Mouse (Mus musculus) adrenal gland (tissue): ENCODE results near the gene Sccpdh.

Experiments
- intact Hi-C: fragments of 180-260 bp; cut with DNase I; formaldehyde crosslinking; loops from one replicate; pipeline ENCODE4 v1.15.1; 2025
- long read RNA-seq, 2 experiments: library from polyadenylated mRNA; unstranded; transcript quantifications; one replicate each; pipeline ENCODE4 v2.0.0; 2020; ENCODE audit warnings: borderline replicate concordance in 1 of 2; ENCODE audit not compliant: insufficient replicate concordance in 1 of 2

Gene Sccpdh
- long read RNA-seq, experiment 1, transcript Sccpdh-201 (12 exons, 1,948 nt), result major isoform, 72 of 80 reads
- long read RNA-seq, experiment 1, partial matches to known transcripts, result 4 of 80 reads
- long read RNA-seq, experiment 1, other reads (novel, unspliced or antisense), result 4 of 80 reads
- long read RNA-seq, experiment 2, transcript Sccpdh-201 (12 exons, 1,948 nt), result major isoform, 40 of 50 reads
- long read RNA-seq, experiment 2, partial matches to known transcripts, result 7 of 50 reads
- long read RNA-seq, experiment 2, other reads (novel, unspliced or antisense), result 3 of 50 reads

DNA sequence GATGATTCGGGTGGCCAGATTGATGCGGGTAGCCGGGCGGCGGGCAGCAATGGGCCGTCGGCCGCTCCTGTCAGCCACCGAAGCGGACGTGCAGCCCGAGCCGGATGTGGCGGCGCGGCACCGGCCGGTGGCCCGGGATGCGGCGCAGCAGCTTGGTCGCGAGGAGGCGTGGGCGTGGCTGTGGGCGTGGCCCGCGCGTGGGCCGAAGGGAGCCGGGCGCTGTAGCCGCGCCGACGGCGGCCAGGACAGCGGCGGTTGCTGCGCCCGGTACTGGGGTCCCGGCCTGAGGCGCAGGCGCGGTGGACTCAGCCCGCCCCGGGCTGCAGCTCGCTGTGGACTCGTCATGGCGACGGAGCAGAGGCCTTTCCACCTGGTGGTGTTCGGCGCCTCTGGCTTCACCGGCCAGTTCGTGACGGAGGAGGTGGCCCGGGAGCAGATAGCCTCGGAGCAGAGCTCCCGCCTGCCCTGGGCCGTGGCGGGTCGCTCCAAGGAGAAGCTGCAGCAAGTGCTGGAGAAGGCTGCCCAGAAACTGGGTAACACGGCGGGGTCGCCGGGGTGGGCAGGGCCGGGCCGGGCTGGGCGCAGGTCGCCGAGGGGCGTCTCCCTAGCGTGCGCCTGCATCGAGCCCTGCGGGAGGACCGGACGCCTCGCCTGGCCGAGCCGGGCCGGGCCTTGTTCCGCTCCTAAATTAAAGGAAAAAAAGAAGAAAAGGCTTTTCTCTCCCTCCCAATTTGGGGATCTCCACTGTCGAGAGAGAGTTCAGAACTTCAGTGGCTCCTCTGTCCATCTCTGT, at the start of gene Sccpdh:
Gene Sccpdh (plus strand): TSS at position 198 of the 793 bp plus-strand sequence.
- intact Hi-C loops, result no loop called here

DNA sequence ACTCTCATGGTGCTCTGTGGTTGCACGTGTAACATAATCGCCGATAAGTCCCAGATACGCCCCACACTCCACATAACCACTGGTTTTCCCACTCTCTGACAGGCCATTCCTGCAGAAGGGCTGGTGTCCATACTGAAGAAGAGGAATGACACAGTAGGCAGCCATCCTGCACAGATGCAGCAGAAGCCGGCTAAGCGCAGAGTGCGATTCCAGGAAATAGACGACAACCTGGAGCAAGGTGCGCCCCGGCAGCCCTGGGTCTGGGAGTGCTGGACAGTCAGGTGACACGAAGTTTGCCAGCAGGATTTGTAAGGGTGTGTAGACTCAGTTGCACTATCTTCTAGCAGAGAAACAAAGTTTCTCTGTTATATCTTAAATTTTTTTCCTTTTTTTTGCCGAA, 45.3 kb upstream of the Sccpdh start:
- intact Hi-C loops, result loop anchor here (5.0 kb wide), 1 partner anchor 115 kb away; no protein-coding TSS in a partner anchor

DNA sequence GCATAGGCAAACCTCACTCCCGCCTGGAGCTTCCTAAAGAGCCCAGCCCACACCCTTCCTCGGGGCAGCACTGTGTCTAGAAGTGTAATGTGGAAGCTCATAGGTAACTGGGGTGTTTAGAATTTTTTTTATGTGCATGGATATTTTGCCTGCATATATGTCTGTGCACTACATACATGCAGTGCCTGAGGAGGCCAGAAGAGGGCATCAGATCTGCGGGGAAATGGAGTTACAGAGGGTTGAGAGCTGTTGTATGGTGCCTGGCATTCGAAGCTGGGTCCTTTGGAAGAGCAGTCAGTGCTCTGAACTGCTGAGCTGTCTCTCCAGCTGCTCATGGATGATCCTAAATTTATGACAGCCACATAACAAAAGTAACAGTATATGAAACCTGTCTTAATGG, 44.4 kb upstream of the Sccpdh start:
- intact Hi-C loops, result loop anchor here (5.0 kb wide), 1 partner anchor 116 kb away; no protein-coding TSS in a partner anchor

DNA sequence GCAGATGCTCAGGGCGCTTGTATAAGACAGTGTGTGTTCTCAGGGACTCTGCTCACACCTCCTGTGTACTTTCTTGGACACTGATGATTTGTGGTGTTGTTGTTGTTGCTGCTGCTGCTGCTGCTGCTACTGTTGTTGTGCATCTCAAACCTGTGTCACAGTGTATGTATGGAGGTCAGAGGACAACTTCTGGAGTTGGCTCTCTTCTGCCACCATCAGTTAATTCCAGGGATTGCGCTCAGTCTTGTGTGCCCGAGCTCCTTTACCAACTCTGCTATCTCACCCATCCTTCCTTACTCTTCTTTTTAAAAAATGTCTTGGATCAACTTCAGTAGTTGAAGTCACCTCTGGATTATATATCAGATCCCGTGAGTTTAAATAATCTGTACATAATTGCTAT, 43.7 kb upstream of the Sccpdh start:
- intact Hi-C loops, result loop anchor here (5.0 kb wide), 1 partner anchor 117 kb away; no protein-coding TSS in a partner anchor

DNA sequence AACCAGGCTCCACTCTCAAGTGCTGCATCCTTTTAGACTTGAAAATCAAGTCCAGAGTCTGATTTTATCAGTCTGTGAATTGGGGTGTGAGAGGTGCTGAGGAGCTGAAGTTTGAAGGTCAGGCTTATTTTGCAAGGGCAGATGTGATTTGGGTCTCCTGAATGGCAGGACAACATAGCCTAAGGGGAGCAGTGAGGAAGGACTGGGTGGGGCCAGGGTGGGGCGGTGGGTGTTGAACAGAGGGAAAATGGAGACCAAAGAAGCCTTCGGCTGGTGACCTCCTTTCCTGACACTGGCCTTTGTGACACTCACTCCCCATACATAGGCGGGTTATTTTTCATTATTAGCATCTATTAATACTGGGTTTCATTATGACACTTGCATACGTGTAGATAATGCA, 40.2 kb upstream of the Sccpdh start:
- intact Hi-C loops, result no loop called here

DNA sequence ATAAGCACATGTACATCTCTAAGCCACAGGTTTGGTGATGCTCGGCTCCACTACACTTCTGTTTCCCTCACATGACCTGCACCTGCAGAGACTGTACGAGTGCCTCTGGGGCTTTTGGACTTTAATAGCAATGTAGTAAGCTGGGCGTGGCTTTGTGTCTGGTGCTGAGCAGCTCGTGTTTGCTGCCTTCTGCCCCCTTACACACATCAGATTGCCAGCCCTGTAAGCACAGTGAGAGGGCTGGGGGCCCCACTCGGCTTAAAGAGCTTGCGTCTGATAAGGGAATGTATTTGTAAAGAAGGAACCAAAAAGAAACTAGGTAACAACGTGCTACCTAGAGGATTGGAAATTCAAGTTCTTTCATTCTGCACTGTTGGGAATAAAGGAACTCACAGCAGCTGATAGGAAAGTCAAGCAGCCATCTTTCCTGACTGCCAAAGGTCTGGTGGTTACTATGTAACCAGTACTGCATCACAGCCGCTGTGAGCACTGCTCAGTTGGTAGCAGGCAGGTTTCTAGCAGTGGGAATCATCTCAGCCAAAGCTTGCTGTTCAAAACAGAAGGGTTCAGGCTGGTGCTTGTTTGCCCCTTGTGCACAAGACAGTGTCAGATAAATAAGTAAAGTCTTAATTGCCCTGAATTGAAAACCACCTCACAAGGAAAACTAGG, 39.4 kb upstream of the Sccpdh start:
- intact Hi-C loops, result no loop called here

DNA sequence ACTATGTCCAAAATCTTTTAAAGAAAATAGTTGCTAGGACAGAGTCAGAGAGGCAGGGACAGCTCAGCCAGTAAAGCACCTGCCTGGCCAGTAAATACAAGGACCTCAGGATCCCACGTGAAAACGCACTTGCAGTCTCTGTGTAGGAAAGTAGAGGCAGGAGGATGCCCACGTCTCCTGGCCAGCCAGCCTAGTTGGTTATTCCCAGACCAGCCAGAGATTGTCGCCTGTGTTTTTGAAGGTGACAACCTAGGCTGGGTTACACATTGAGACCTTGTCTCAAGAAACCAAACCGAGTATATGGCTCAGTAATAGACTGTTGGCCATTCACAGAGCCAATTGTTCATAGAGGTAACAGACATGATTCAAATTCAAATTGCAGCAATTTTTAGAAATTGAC, 38.7 kb upstream of the Sccpdh start:
- intact Hi-C loops, result no loop called here

DNA sequence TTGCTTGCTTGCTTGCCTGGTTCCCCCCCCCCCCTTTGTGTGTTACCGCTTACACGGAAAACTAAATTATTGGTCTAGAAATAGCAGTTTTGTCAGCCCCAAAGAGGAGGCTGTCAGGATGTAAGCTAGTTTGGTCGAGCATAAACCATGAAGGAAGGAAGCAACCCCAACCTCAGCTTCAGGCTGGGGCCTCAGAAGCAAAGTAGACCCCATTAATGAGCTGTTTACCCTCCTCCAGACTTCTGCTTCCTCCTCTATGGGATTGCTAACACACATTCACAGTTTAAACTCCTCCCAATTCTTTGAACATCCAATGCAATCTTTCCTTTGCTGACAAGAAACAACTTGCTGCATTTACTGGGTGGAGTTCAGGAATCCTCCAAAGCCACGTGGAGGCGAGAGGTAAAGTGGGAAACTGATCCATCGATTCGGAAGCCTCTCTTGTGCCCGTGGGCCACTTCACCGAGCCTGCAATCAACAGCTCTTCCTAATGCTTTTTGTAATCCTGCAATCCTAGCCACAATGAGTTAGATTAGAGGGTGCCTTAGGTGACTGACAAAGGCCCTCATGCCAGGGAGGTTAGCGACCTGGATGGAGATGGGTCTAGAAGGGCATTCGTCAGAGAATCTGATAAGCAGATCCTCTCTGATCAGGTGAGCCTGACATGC, 35.1 kb upstream of the Sccpdh start:
- intact Hi-C loops, result no loop called here

DNA sequence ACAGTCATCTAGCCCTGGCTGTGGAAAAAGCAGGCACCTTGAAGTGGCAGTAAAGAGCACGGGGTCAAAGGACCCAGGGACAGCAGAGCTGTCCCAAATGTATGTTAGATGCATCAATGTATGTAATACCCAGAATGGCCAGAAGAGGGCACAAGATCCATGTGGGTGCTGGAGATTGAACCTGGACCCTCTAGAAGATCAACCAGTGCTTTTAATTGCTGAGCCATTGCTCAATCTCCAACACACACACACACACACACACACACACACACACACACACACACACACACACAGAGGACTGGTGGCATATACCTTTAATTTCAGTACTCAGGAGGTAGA, 34.6 kb upstream of the Sccpdh start:
- intact Hi-C loops, result no loop called here

DNA sequence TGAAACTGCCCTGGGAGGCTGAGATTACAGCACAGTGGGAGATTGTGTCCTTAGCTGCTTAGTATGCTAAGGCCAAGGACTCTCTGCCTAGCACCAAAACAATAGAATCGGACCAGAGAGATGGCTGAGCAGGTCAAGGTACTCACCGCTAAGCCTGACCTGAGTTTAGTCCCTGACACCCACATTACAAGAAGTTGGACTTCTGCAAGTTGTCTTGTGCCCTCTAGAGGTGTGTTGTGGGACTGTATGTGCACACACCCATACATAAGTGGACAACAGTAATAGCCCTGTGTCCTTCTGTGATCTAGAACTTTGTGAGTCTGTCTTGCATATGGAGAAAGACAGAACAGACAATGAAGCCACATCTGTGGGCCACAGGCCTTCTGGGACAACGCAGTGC, 33.9 kb upstream of the Sccpdh start:
- intact Hi-C loops, result no loop called here

DNA sequence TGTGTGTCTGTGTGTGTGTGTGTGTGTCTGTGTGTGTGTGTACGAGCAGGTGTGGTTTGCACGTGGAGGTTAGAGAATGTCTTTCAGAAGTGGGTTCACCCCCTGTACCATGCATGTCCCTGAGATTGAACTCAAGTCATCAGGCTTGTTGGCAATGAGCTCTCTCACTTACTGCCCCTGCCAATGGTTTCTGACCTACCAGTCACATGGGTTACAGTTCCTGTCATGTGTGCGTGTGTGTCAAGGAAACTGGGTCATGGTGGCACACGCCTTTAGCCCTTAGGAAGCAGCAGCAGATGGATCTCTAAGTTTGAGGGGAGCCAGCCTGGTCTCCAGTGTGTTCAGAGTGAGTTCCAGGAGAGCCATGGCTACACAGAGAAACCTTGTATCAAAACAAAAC, 25.3 kb upstream of the Sccpdh start:
- intact Hi-C loops, result loop anchor here (10.0 kb wide), 1 partner anchor 92 kb away; no protein-coding TSS in a partner anchor

DNA sequence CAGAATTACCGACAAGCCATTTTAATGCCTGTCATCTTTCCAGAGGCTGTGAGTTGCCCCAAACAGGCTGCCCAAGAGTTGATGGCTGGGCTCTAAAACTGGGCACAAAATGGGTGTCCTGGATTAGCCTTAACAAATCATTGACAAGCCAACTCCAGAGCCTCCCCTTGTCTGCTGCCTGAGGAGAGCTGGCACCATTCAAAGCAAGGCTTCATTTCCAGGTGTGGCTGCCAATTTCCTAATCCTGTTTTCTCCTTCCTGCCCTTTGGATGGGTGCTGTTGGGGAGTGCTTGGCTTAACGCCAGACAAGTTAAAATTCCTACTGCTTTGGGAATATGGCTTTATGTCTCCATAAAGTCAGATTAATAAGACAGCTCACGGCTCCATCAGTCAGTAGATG, 23.9 kb upstream of the Sccpdh start:
- intact Hi-C loops, result loop anchor here (10.0 kb wide), 1 partner anchor 91 kb away; no protein-coding TSS in a partner anchor

DNA sequence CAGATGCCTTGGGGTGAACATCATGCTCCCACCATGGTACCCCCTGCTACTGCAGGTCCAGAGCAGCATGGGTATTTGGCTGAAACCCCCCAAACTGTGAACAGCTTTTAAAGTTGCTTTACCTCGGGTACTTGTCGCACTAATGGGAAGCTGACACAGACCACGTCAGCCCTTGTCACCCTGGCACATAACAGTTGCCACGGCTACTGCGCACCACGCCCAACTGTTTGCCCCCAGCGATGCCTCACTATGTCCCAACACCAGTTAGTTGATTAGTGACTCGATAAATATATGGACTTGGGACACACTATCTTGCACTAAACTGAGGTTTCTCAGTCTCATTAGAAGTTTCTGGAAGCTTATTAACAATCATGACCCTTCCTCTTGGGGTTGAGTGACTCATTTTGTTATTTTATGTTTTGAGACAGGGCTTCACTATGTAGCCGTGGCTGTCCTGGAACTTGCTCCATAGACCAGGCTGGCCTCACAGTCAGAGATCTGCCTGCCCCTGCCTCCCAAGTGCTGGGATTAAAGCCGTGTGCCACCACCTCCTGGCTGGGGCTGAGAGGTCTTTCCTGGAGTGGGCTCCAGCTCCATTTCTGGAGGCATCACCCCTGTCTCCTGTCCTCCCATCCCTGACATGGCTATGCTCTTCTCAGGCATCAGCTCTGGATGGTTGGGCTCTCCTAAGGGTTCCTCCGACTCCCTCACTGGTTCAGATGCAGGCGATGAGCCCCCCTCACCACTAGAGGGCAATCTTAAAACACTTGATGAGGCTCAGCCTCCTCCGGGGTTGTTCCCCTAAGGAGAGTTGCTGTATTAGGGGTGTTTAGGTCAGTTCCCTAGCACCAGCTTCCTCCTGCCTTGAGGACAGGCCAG, 22.7 kb upstream of the Sccpdh start:
- intact Hi-C loops, result loop anchor here (10.0 kb wide), 1 partner anchor 89 kb away; no protein-coding TSS in a partner anchor

DNA sequence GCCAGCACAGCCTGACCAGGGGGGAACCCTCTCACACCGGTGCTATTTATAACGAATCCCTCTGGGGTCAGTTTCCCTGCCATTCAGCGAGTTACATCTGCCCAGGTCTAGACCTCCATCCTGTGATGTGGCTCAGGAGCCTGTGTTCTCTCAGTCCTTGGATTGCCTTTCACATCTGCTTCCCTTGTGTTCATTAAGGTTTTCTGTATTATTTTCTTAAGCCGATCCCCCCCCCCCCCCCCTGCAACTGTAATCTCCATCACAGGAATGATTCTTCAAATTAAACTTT, 22.1 kb upstream of the Sccpdh start:
- intact Hi-C loops, result loop anchor here (10.0 kb wide), 1 partner anchor 89 kb away; no protein-coding TSS in a partner anchor

DNA sequence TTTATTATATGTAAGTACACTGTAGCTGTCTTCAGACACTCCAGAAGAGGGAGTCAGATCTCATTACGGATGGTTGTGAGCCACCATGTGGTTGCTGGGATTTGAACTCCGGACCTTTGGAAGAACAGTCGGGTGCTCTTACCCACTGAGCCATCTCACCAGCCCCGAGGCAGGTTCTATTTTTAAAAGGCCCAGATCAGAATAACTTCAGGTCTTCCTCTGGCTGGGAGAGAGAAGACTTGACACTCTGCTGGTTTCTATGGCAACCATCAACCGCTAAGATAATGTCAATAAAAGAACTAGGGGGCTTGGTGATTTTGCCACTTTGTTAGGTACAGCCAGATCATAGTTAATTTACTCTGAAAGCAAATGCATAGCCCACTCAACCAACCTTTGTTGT, 19.3 kb upstream of the Sccpdh start:
- intact Hi-C loops, result loop anchor here (10.0 kb wide), 1 partner anchor 86 kb away; no protein-coding TSS in a partner anchor

DNA sequence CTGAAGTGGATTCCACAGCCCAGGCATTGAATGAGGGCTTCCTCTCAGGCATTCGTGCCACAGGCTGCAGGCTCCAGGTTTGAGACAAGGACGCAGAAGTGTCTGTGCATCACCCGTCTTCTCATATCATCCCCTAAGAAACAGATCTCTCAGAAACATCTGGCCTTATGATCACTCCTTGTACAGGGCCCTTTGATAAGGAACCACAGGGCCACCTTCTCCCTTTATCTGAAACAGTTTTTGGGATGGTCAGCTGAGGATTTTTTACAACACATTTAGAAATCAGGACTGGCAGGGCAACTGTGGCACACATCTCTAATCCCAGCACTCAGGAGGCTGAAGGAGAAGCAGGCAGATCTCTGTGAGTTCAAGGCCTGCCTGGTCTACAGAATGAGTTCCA, 18.7 kb upstream of the Sccpdh start:
- intact Hi-C loops, result loop anchor here (10.0 kb wide), 1 partner anchor 85 kb away; no protein-coding TSS in a partner anchor

DNA sequence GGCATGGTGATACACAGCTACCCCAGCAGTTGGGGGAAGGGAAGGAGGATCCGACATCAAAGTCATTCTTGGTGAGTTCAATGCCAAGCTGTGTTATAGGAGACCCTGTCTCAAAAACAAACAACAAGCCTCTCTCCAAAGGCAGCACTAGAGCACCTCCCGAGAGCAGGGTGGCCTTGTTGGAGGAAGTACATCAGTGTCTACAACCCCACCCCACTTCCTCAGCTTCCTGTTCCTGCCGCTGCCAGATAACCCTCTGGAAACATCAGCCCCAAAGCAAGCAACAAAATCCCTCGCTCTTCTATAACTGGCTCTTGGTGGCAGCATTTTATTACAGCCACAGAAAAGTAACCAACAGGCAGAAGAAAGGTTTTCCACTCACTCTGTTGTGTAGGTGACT, 17.7 kb upstream of the Sccpdh start:
- intact Hi-C loops, result no loop called here

DNA sequence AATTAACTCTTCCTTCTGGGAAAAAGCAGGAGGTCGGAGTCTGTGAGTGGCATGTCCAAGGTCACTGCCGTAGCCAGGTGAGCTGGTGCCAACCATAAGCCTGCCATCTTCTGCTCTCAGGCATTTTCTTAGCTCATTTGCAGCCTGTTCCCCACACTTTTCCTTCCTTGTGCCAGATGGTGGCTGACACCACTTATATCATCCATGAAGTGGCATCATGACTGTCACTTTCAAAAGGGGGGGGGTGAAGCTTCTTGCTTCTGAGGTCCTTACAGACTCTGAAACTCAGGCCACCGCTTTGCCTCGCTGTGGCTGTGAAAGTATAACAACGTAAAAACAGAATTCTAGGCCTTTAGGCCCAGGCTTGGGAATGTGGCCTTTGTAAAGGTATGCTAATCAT, 16.8 kb upstream of the Sccpdh start:
- intact Hi-C loops, result no loop called here

DNA sequence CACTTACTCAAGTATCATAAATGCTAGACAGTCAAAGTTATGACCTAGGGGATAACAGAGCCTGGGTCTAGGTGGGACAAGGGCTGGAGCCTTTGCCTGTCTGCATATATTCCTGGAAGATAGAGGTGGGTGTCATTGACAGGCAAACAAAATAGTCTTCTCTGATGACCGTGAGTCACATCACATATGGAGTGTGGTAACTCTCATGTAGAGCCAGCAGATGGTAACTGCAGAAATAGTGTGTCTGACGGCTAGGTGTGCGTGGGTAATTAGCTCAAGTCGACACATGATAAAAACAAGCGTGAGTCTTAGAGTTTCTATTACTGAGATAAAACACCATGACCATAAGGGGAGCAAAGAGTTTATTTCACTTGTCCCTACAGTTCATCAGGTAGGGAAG, 4.9 kb upstream of the Sccpdh start:
- intact Hi-C loops, result no loop called here

DNA sequence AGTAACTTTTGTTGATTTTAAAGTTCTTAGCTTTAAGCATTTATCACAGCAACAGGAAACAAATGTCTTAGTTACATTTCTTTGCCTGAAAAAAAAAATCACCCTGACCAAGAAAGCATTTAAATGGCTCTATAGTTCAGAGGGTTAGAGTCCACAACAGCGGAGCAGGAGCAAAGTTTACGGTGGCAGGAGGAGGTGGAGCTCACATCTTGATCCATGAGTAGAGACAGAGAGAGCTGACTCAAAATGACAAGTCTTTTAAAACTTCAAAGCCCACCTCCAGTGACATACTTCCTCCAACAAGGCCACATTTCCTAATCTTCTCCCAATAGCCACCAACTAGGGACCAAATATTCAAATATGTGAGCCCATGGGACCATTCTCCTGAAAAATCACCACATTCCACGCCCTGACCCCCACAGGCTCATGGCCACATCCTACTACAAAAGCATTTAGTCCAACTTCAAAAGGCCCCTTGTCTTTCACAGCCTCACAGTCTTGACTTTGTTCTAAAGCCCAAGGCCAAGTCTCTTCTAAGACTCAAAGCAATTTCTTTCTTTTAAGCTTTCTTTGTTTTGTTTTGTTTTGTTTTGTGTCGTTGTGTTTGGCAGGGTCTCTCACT, 3.6 kb upstream of the Sccpdh start:
- intact Hi-C loops, result no loop called here
